8 mouse cellular contexts compared by ENCODE assay signal in the genomic region with DNA sequence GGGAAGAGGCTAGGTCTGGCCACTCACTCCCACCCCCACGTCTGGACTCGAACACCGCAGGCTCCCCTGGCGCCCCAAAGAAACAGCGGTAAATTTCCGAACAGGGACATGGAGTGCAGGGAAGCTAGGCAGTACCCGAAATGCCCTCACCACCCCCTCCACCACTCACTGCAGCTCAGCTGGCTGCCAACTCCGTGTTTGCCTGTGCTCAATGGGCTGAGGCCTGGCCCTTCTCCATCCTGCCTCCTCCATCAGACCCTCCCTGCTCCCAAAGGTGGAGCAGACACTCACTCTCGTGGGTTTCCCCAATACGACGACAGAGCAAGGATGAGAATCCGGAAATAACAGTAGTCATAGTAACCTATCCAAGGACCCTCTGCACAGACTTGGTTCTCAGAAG. TPM values are rescaled to one million over a fixed set of nuclear protein-coding genes. Genes with fewer than 3 reads are reported as not detected.
DNase-seq lines count a peak whose midpoint lies in the region; ATAC-seq and TF ChIP-seq lines count a peak whose summit lies in the region.

No protein-coding gene starts in this region.

- H3K9ac ChIP-seq in embryonic facial prominence, embryonic 12.5 days: peak overlapping the region; percentile 95
- H3K9ac ChIP-seq in hindbrain, embryonic 16.5 days (ENCODE audit: low read depth, low read length): peak overlapping the region; percentile 93

- no peaks in the 10 kb centered on the region for H3K9me3 ChIP-seq in embryonic facial prominence, embryonic 12.5 days
- no peaks in the 10 kb centered on the region for H3K9me3 ChIP-seq in hindbrain, embryonic 16.5 days (ENCODE audit: control insufficient read depth, low read length)

- H3K4me3 ChIP-seq in gastrocnemius, adult 2 months: peak overlapping the region; percentile 94
- H3K4me3 ChIP-seq in embryonic facial prominence, embryonic 12.5 days: peak overlapping the region; percentile 66
- peak overlapping the region; percentile 88 for H3K4me3 ChIP-seq in hindbrain, embryonic 16.5 days (ENCODE audit: low read length)
- peak overlapping the region; percentile 88 for H3K4me3 ChIP-seq in macrophage (ENCODE audit: inconsistent target)

- 12% methylated on average over 12 of the region's 12 CpGs for WGBS in embryonic facial prominence, embryonic 12.5 days
- WGBS in hindbrain, embryonic 16.5 days: 7% methylated on average over 12 of the region's 12 CpGs
- WGBS in macrophage (ENCODE audit: missing documents): 61% methylated on average over 12 of the region's 12 CpGs

- H3K4me1 ChIP-seq in embryonic facial prominence, embryonic 12.5 days: peaks cover 64% of the 10 kb centered on the region
- peaks cover 60% of the 10 kb centered on the region for H3K4me1 ChIP-seq in hindbrain, embryonic 16.5 days (ENCODE audit: control insufficient read depth, insufficient read depth, low read depth, low read length)

- no peaks in the 10 kb centered on the region for H3K27me3 ChIP-seq in embryonic facial prominence, embryonic 12.5 days
- no peaks in the 10 kb centered on the region for H3K27me3 ChIP-seq in hindbrain, embryonic 16.5 days (replicated peaks; ENCODE audit: control insufficient read depth, insufficient read depth, low read length)

- H3K27ac ChIP-seq in gastrocnemius, adult 2 months: peak overlapping the region; percentile 93
- H3K27ac ChIP-seq in embryonic facial prominence, embryonic 12.5 days: peak overlapping the region; percentile 96
- H3K27ac ChIP-seq in hindbrain, embryonic 16.5 days (ENCODE audit: low read depth, low read length): peak overlapping the region; percentile 89
- peak overlapping the region; percentile 43 for H3K27ac ChIP-seq in macrophage

- H3K36me3 ChIP-seq in embryonic facial prominence, embryonic 12.5 days: no peaks in the 10 kb centered on the region
- H3K36me3 ChIP-seq in hindbrain, embryonic 16.5 days (ENCODE audit: control insufficient read depth, insufficient read depth, low read length): no peaks in the 10 kb centered on the region
- no peaks in the 10 kb centered on the region for H3K36me3 ChIP-seq in macrophage (ENCODE audit: inconsistent target)

- H3K4me2 ChIP-seq in embryonic facial prominence, embryonic 12.5 days (replicated peaks): peak overlapping the region; percentile 83
- H3K4me2 ChIP-seq in hindbrain, embryonic 16.5 days (ENCODE audit: low read length): peak overlapping the region; percentile 82

- DNase-seq in gastrocnemius, adult 2 months: no peak
- DNase-seq in gastrocnemius, postnatal 36 days: no peak
- peak; percentile 72 to 75 for DNase-seq in left cerebral cortex, postnatal 10 days (ENCODE audit: extremely low spot score in 1 of 2, low spot score in 2 of 2)
- DNase-seq in urinary bladder, postnatal 4 days (ENCODE audit: low spot score in 2 of 2): no peak
- no peak for DNase-seq in spleen, postnatal 36 days (ENCODE audit: low spot score in 2 of 2)

- ATAC-seq in embryonic facial prominence, embryonic 12.5 days (ENCODE audit: insufficient number of reproducible peaks, insufficient read depth, low FRiP score, low TSS enrichment): no peak
- ATAC-seq in hindbrain, embryonic 16.5 days: peak; percentile 13; the same call in 1 of the 2 replicates

- no peak for TF ChIP-seq CTCF in gastrocnemius, adult 2 months (IDR thresholded peaks at IDR 0.05)

- intact Hi-C loops in gastrocnemius, adult 2 months (cut with DNase I): no loop called here
- intact Hi-C loops in gastrocnemius, postnatal 36 days (cut with DNase I): loop anchor here (5.0 kb wide), 3 partner anchors 35 to 70 kb away; no protein-coding TSS in a partner anchor
- intact Hi-C loops in left cerebral cortex, postnatal 10 days (cut with DNase I): loop anchor here (5.0 kb wide), 2 partner anchors 35 to 90 kb away; no protein-coding TSS in a partner anchor

- peaks cover 65% of the 10 kb centered on the region for H3K79me2 ChIP-seq in macrophage (ENCODE audit: inconsistent target)

RNA-seq across cellular contexts. Expression of a gene that starts 2.2 kb away (rescaled TPM):
- total RNA-seq in gastrocnemius, adult 2 months (2021): 100 to 1,000 TPM; 123 to 153 TPM
- 100 to 1,000 TPM; 102 to 112 TPM for total RNA-seq in gastrocnemius, postnatal 36 days (2021)
- 31.6 and 33.4 TPM in 2 replicates for polyA plus RNA-seq in embryonic facial prominence, embryonic 12.5 days (2016; fragmentation: Nextera tagmentation; extraction: Ambion mirVana)
- polyA plus RNA-seq in hindbrain, embryonic 16.5 days (2015; fragmentation: Nextera tagmentation; extraction: Ambion mirVana): 23.3 and 26.2 TPM in 2 replicates
- 100 to 1,000 TPM; 131 to 146 TPM for total RNA-seq in left cerebral cortex, postnatal 10 days (2021)
- 100 to 1,000 TPM in 22 of 26 experiments, 10 to 100 TPM in 4; 46.8 to 281 (median 198) TPM for total RNA-seq in macrophage (2018; cell fraction: chromatin; rRNA removed)
- total RNA-seq in macrophage (2018; cell fraction: cytosol; rRNA removed): 100 to 1,000 TPM in 3 of 26 experiments, 10 to 100 TPM in 23; 45.2 to 112 (median 78.1) TPM
- total RNA-seq in macrophage (2018; cell fraction: nucleus; rRNA removed): 100 to 1,000 TPM in 18 of 26 experiments, 10 to 100 TPM in 8; 31.2 to 178 (median 123) TPM
- 52.2 to 78.3 TPM (median 77.8 TPM) in 3 replicates for polyA plus RNA-seq in macrophage (2018)

Comparison
In these comparisons a context has a peak if more than half of its experiments do, and no peak if none do; other contexts are left out.
1. DNase-seq: peak in left cerebral cortex, postnatal 10 days (2 of 2); none in gastrocnemius, adult 2 months (single experiment), gastrocnemius, postnatal 36 days (0 of 2), urinary bladder, postnatal 4 days (0 of 2) and spleen, postnatal 36 days (0 of 2).
2. H3K27ac ChIP-seq: peak in every context shown above with its lines; median percentile 96 in embryonic facial prominence, embryonic 12.5 days; 93 in gastrocnemius, adult 2 months; 89 in hindbrain, embryonic 16.5 days; 43 in macrophage.
3. Peak in every context shown above with its lines, with median percentiles within 50 percentile points of each other: H3K4me3 ChIP-seq.